ENCODE assay signal across 10 mouse cellular contexts in the genomic region with DNA sequence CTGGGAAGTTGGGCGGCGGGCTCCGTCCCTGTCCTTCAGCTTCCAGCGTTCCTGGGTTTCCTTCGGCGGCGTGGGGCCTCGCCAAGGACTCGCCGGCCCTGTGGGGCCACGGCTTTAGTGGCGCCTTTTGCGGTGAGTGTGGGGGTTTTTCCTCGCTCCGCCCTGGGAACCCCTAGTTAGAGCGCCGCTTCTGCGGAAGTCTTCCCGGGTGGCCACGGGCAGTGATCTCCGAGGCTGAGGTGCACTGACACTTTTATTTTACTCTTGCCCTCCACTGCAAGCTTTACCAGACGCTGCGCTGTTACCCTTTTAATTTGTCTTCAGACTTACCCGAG. TPM values are rescaled to one million over a fixed set of nuclear protein-coding genes. Genes with fewer than 3 reads are reported as not detected.
DNase-seq lines count a peak whose midpoint lies in the region; ATAC-seq and TF ChIP-seq lines count a peak whose summit lies in the region.
"Not testable (repeated sequence)": the region's sequence is repeated elsewhere in the genome, so short reads cannot be mapped to it uniquely, and the experiment has no call there.
"Had no signal": no experiment of that assay in that cellular context is flagged by ENCODE, and none has a peak within 500 bp of the region (broad histone marks: within the 10 kb centered on the region; RNA-seq: fewer than 3 reads in every experiment).

No protein-coding gene starts in this region.

- H3K27me3 ChIP-seq in forebrain, embryonic 12.5 days; heart, embryonic 13.5 days (replicated peaks); hindbrain, embryonic 16.5 days (replicated peaks; ENCODE audit: control insufficient read depth, insufficient read depth, low read length); limb, embryonic 12.5 days; lung, embryonic 14.5 days (ENCODE audit: insufficient read depth, low read length); midbrain, embryonic 15.5 days (replicated peaks); stomach, embryonic 16.5 days (ENCODE audit: control insufficient read depth, insufficient read depth, low read length): not testable (repeated sequence)

- H3K4me1 ChIP-seq in forebrain, embryonic 12.5 days; heart, embryonic 13.5 days; hindbrain, embryonic 16.5 days (ENCODE audit: control insufficient read depth, insufficient read depth, low read depth, low read length); limb, embryonic 12.5 days (replicated peaks); lung, embryonic 14.5 days (ENCODE audit: insufficient read depth); midbrain, embryonic 15.5 days; stomach, embryonic 16.5 days (ENCODE audit: control insufficient read depth, insufficient read depth, low read length): not testable (repeated sequence)

- peak overlapping the region; percentile 31 for H3K4me3 ChIP-seq in forebrain, embryonic 12.5 days (replicated peaks)
- H3K4me3 ChIP-seq in heart, embryonic 13.5 days, result peak overlapping the region; percentile 41
- peak overlapping the region; percentile 17; the same call in 1 of the 2 replicates for H3K4me3 ChIP-seq in hindbrain, embryonic 16.5 days (ENCODE audit: low read length)
- H3K4me3 ChIP-seq in limb, embryonic 12.5 days (replicated peaks), result peak overlapping the region; percentile 30
- not testable (repeated sequence) for H3K4me3 ChIP-seq in lung, embryonic 14.5 days (ENCODE audit: low read depth, low read length)
- H3K4me3 ChIP-seq in midbrain, embryonic 15.5 days, result peak overlapping the region; percentile 27
- H3K4me3 ChIP-seq in stomach, embryonic 16.5 days (replicated peaks; ENCODE audit: low read length), result peak overlapping the region; percentile 26; the same call in 1 of the 2 replicates

- ATAC-seq in activated CD4-positive, CD25-positive, alpha-beta regulatory T cell, adult 4 months, result peak; percentile 34
- ATAC-seq in forebrain, embryonic 12.5 days (ENCODE audit: low FRiP score); midbrain, embryonic 15.5 days (replicated peaks): not testable (repeated sequence)
- ATAC-seq in heart, embryonic 13.5 days (ENCODE audit: extremely low read depth, insufficient number of reproducible peaks, low FRiP score, low TSS enrichment), result peak; percentile 21; the same call in 1 of the 2 replicates
- ATAC-seq in hindbrain, embryonic 16.5 days, result peak; percentile 56
- peak; percentile 66; the same call in 1 of the 2 replicates for ATAC-seq in limb, embryonic 12.5 days (ENCODE audit: insufficient number of reproducible peaks, insufficient read depth, low FRiP score, low TSS enrichment, low read depth)
- peak; percentile 56 for ATAC-seq in lung, embryonic 14.5 days (ENCODE audit: insufficient read depth)
- ATAC-seq in stomach, embryonic 16.5 days (ENCODE audit: insufficient read depth, low FRiP score), result peak; percentile 34; the same call in 1 of the 2 replicates

- 2% methylated on average over 13 of the region's 24 CpGs for WGBS in forebrain, embryonic 12.5 days
- 0% methylated on average over 12 of the region's 24 CpGs for WGBS in heart, embryonic 13.5 days
- WGBS in hindbrain, embryonic 16.5 days, result 0% methylated on average over 8 of the region's 24 CpGs
- under 1% methylated on average over 12 of the region's 24 CpGs for WGBS in limb, embryonic 12.5 days
- WGBS in lung, embryonic 14.5 days, result 0% methylated on average over 9 of the region's 24 CpGs
- WGBS in midbrain, embryonic 15.5 days, result 0% methylated on average over 11 of the region's 24 CpGs
- WGBS in stomach, embryonic 16.5 days, result 0% methylated on average over 10 of the region's 24 CpGs

- not testable (repeated sequence) for H3K4me2 ChIP-seq in forebrain, embryonic 12.5 days; heart, embryonic 13.5 days; hindbrain, embryonic 16.5 days (ENCODE audit: low read length); limb, embryonic 12.5 days; lung, embryonic 14.5 days; midbrain, embryonic 15.5 days; stomach, embryonic 16.5 days (ENCODE audit: low read depth, low read length)

- H3K9ac ChIP-seq in forebrain, embryonic 12.5 days; heart, embryonic 13.5 days; hindbrain, embryonic 16.5 days (ENCODE audit: low read depth, low read length); limb, embryonic 12.5 days (replicated peaks); lung, embryonic 14.5 days; midbrain, embryonic 15.5 days; stomach, embryonic 16.5 days (ENCODE audit: low read length): not testable (repeated sequence)

- not testable (repeated sequence) for H3K36me3 ChIP-seq in forebrain, embryonic 12.5 days (replicated peaks); heart, embryonic 13.5 days; hindbrain, embryonic 16.5 days (ENCODE audit: control insufficient read depth, insufficient read depth, low read length); limb, embryonic 12.5 days; lung, embryonic 14.5 days (ENCODE audit: insufficient read depth); midbrain, embryonic 15.5 days (replicated peaks); stomach, embryonic 16.5 days (ENCODE audit: control insufficient read depth, insufficient read depth, low read length)

- not testable (repeated sequence) for H3K9me3 ChIP-seq in forebrain, embryonic 12.5 days; heart, embryonic 13.5 days; hindbrain, embryonic 16.5 days (ENCODE audit: control insufficient read depth, low read length); limb, embryonic 12.5 days; lung, embryonic 14.5 days (ENCODE audit: low read depth, low read length); midbrain, embryonic 15.5 days; stomach, embryonic 16.5 days (replicated peaks; ENCODE audit: control insufficient read depth, low read length)

- not testable (repeated sequence) for TF ChIP-seq CTCF in lung, embryonic 14.5 days (IDR thresholded peaks at IDR 0.05; ENCODE audit: low read depth)

- H3K27ac ChIP-seq in forebrain, embryonic 12.5 days; heart, embryonic 13.5 days (replicated peaks); hindbrain, embryonic 16.5 days (ENCODE audit: low read depth, low read length); limb, embryonic 12.5 days; lung, embryonic 14.5 days (ENCODE audit: low read depth); midbrain, embryonic 15.5 days; stomach, embryonic 16.5 days (ENCODE audit: low read length): not testable (repeated sequence)

- not testable (repeated sequence) for DNase-seq in lung, embryonic 14.5 days

RNA-seq across cellular contexts. Expression of a gene that starts 0.5 kb away (rescaled TPM):
- 10 to 100 TPM; 38.3 to 44.8 TPM for polyA plus RNA-seq in activated CD4-positive, CD25-positive, alpha-beta regulatory T cell, adult 4 months (2017; shearing (Covaris generic))
- polyA plus RNA-seq in forebrain, embryonic 12.5 days (2016; fragmentation: Nextera tagmentation; extraction: Ambion mirVana), result 60.5 and 62.2 TPM in 2 replicates
- polyA plus RNA-seq in heart, embryonic 13.5 days (2015; fragmentation: Nextera tagmentation; extraction: Ambion mirVana), result 38.1 and 43.2 TPM in 2 replicates
- 55.5 and 64.7 TPM in 2 replicates for polyA plus RNA-seq in hindbrain, embryonic 16.5 days (2015; fragmentation: Nextera tagmentation; extraction: Ambion mirVana)
- polyA plus RNA-seq in limb, embryonic 12.5 days (2016; fragmentation: Nextera tagmentation; extraction: Ambion mirVana), result 59.0 and 67.3 TPM in 2 replicates
- polyA plus RNA-seq in lung, embryonic 14.5 days (2014; fragmentation: Nextera tagmentation; extraction: Ambion mirVana), result 56.4 and 57.0 TPM in 2 replicates
- polyA plus RNA-seq in midbrain, embryonic 15.5 days (2015; fragmentation: Nextera tagmentation; extraction: Ambion mirVana), result 52.9 and 60.9 TPM in 2 replicates
- 55.6 and 62.1 TPM in 2 replicates for polyA plus RNA-seq in stomach, embryonic 16.5 days (2015; fragmentation: Nextera tagmentation; extraction: Ambion mirVana)

RNA-seq across cellular contexts. Expression of a gene that starts 31.1 kb away (rescaled TPM):
- 10 to 100 TPM; 17.8 to 22.9 TPM for polyA plus RNA-seq in activated CD4-positive, CD25-positive, alpha-beta regulatory T cell, adult 4 months (2017; shearing (Covaris generic))
- 16.2 and 19.1 TPM in 2 replicates for polyA plus RNA-seq in forebrain, embryonic 12.5 days (2016; fragmentation: Nextera tagmentation; extraction: Ambion mirVana)
- polyA plus RNA-seq in heart, embryonic 13.5 days (2015; fragmentation: Nextera tagmentation; extraction: Ambion mirVana), result 16.3 and 18.6 TPM in 2 replicates
- 74.3 and 84.4 TPM in 2 replicates for polyA plus RNA-seq in hindbrain, embryonic 16.5 days (2015; fragmentation: Nextera tagmentation; extraction: Ambion mirVana)
- 15.7 and 18.4 TPM in 2 replicates for polyA plus RNA-seq in limb, embryonic 12.5 days (2016; fragmentation: Nextera tagmentation; extraction: Ambion mirVana)
- polyA plus RNA-seq in lung, embryonic 14.5 days (2014; fragmentation: Nextera tagmentation; extraction: Ambion mirVana), result 16.2 and 17.8 TPM in 2 replicates
- polyA plus RNA-seq in midbrain, embryonic 15.5 days (2015; fragmentation: Nextera tagmentation; extraction: Ambion mirVana), result 61.0 and 65.1 TPM in 2 replicates
- 30.9 and 31.3 TPM in 2 replicates for polyA plus RNA-seq in stomach, embryonic 16.5 days (2015; fragmentation: Nextera tagmentation; extraction: Ambion mirVana)

RNA-seq across cellular contexts. Expression of a gene that starts 44.0 kb away (rescaled TPM):
- polyA plus RNA-seq in activated CD4-positive, CD25-positive, alpha-beta regulatory T cell, adult 4 months (2017; shearing (Covaris generic)), result not detected
- polyA plus RNA-seq in forebrain, embryonic 12.5 days (2016; fragmentation: Nextera tagmentation; extraction: Ambion mirVana), result 0.86 TPM in 1 of 2 replicates, not detected in the other
- polyA plus RNA-seq in heart, embryonic 13.5 days (2015; fragmentation: Nextera tagmentation; extraction: Ambion mirVana), result not detected in 2 replicates
- not detected in 2 replicates for polyA plus RNA-seq in hindbrain, embryonic 16.5 days (2015; fragmentation: Nextera tagmentation; extraction: Ambion mirVana)
- polyA plus RNA-seq in limb, embryonic 12.5 days (2016; fragmentation: Nextera tagmentation; extraction: Ambion mirVana), result 2.2 and 5.1 TPM in 2 replicates
- polyA plus RNA-seq in lung, embryonic 14.5 days (2014; fragmentation: Nextera tagmentation; extraction: Ambion mirVana), result 1.7 and 3.0 TPM in 2 replicates
- not detected in 2 replicates for polyA plus RNA-seq in midbrain, embryonic 15.5 days (2015; fragmentation: Nextera tagmentation; extraction: Ambion mirVana)
- not detected in 2 replicates for polyA plus RNA-seq in stomach, embryonic 16.5 days (2015; fragmentation: Nextera tagmentation; extraction: Ambion mirVana)
- polyA plus RNA-seq: frontal cortex, adult 2 months; thymus, postnatal 0 days had no signal
